Mouse (Mus musculus): ENCODE results near the gene D430041D05Rik.

DNA sequence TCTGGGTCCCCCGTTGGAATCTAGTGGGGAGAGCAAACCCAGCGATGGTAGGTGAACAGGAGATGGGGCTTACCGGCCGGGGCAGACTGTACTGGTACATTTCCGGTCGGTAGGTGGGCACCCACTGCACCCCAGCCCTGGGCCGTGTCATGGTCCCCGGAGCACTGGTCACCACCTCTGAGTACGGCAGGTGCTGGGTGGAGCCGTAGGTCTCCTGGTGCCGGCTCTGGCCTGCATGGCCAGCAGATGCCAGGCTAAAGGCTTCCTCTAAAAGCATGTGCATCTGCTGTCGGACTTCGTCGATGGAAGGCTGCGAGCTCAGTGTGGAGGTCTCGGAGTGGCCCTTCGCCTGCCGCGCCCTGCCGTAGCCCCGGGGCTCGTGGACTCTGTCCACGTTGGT, 243.0 kb downstream of the D430041D05Rik start:
- TF ChIP-seq GATA1 (IDR thresholded peaks at IDR 0.05; ENCODE audit: borderline replicate concordance, low read length) (no peak), FLI1 (IDR thresholded peaks at IDR 0.05; ENCODE audit: low read length) (no peak)
